Mouse (Mus musculus) retina, postnatal 7 days (tissue): ENCODE data around the gene Ces3a.
"Not testable (repeated sequence)": the region's sequence is repeated elsewhere in the genome, so short reads cannot be mapped to it uniquely, and the experiment has no call there.

ENCODE experiments used
- DNase-seq: peaks from one replicate; pipeline ENCODE4 v3.0.0-alpha.2; 2012; ENCODE audit warnings: low read depth, low spot score

The Ces3a gene

GRCm38 (mm10) chr8:105048371-105048854 is at the start of gene Ces3a:
TSS of gene Ces3a (plus strand) at chr8:105048601.
- no peak for DNase-seq

GRCm38 (mm10) chr8:104999183-104999582 is 49.2 kb upstream of the Ces3a start:
- no peak for DNase-seq

- DNase-seq, result no peak
Observed at GRCm38 (mm10) chr8:105000586-105000985, 47.8 kb upstream of the Ces3a start, which contains the start of gene Ces2h. TSS of gene Ces2h (plus strand) at chr8:105000853.

- DNase-seq, result no peak
Observed at GRCm38 (mm10) chr8:105010000-105010399, 38.4 kb upstream of the Ces3a start.

- DNase-seq, result no peak
Observed at GRCm38 (mm10) chr8:105011136-105011535, 37.3 kb upstream of the Ces3a start.

GRCm38 (mm10) chr8:105014391-105014790 is 34.0 kb upstream of the Ces3a start:
- no peak for DNase-seq

GRCm38 (mm10) chr8:105021954-105022353 is 26.4 kb upstream of the Ces3a start:
- DNase-seq, result no peak

GRCm38 (mm10) chr8:105023087-105023486 is 25.3 kb upstream of the Ces3a start:
- no peak for DNase-seq

GRCm38 (mm10) chr8:105025050-105025449 is 23.4 kb upstream of the Ces3a start:
- DNase-seq, result no peak

GRCm38 (mm10) chr8:105043510-105043909 is 4.9 kb upstream of the Ces3a start:
- no peak for DNase-seq

GRCm38 (mm10) chr8:105045824-105046401 is 2.5 kb upstream of the Ces3a start:
- DNase-seq, result no peak

- DNase-seq, result no peak
Observed at GRCm38 (mm10) chr8:105056211-105056610, 7.8 kb downstream of the Ces3a start.

GRCm38 (mm10) chr8:105060056-105060455 is 11.7 kb downstream of the Ces3a start:
- no peak for DNase-seq

- peak; percentile 29 for DNase-seq
Observed at GRCm38 (mm10) chr8:105066761-105067160, 18.4 kb downstream of the Ces3a start.

- not testable (repeated sequence) for DNase-seq
Observed at GRCm38 (mm10) chr8:105067905-105068304, 19.5 kb downstream of the Ces3a start.

GRCm38 (mm10) chr8:105068971-105069370 is 20.6 kb downstream of the Ces3a start:
- no peak for DNase-seq

GRCm38 (mm10) chr8:105076601-105077000 is 28.2 kb downstream of the Ces3a start:
- no peak for DNase-seq

- DNase-seq, result no peak
Observed at GRCm38 (mm10) chr8:105077071-105077470, 28.7 kb downstream of the Ces3a start.

GRCm38 (mm10) chr8:105078591-105078990 is 30.2 kb downstream of the Ces3a start:
- no peak for DNase-seq

- DNase-seq, result no peak
Observed at GRCm38 (mm10) chr8:105080814-105081336, 32.5 kb downstream of the Ces3a start.

GRCm38 (mm10) chr8:105083449-105084050 is 35.1 kb downstream of the Ces3a start, which contains the start of gene Ces3b:
TSS of gene Ces3b (plus strand) at chr8:105083753.
- no peak for DNase-seq

- DNase-seq, result not testable (repeated sequence)
Observed at GRCm38 (mm10) chr8:105088166-105088565, 39.8 kb downstream of the Ces3a start.

GRCm38 (mm10) chr8:105088581-105088980 is 40.2 kb downstream of the Ces3a start:
- no peak for DNase-seq
